Mouse (Mus musculus) 3134 (cell line): ENCODE measurements around the gene Adrm1.
"Not testable (repeated sequence)": the region's sequence is repeated elsewhere in the genome, so short reads cannot be mapped to it uniquely, and the experiment has no call there.

Source experiments
- DNase-seq: peaks from one replicate; pipeline ENCODE4 v3.0.0-alpha.2; 2011; ENCODE audit warnings: low spot score; ENCODE audit not compliant: insufficient read length; ENCODE audit errors: extremely low read depth

Adrm1 gene

DNA sequence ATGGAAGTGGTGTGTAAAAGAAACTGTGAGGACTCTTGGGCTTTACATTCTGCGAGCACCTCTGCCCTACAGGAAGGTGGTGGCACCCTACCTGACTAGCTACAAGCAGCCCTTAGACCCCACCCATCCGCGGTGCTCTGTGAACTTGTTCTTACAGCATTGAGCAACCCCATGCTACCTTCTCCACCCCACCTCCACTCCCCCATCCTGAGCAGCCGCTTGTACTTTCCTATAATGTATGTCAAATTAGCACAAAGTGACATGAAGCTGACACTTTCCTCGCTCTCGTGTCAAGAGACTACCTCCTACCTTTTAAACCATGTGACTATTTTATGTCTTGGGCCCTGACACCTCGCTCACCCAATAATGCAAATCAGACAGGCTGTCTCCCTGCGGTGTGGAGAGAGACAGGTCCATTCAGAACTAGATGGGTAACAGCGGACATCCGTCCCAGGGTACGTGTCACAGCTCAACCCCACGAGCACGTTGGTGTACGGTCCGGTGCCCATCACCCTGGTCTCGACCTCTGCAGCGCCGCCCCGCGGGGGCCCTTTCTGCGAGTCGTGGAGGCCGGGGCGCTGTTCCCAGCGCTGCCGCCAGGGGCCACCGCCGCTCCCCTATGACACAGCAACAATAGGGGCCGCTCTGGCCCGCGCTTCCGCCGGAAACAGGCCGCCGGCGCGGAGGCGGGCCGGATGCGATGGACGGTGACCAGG lies at the start of gene Adrm1:
Gene Adrm1, plus strand, starts transcription at position 680 of the 716 bp plus-strand sequence.
- peak; percentile 97 for DNase-seq

DNA sequence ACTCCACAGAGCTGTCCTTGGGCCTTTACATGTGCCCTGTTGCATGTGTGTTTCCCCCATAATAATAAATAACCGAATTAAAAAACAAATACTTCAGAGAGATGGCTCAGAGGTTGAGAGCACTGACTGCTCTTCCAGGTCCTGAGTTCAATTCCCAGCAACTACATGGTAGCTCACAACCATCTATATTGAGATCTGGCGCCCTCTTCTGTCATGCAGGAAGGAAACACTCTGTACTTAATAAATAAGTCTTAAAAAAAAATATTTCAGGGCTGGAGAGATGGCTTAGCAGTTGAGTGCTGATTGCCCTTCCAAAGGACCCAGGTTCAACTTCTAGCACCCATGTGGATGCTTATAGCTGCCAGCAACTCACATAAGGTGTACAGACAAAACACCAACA lies 47.1 kb upstream of the Adrm1 start:
- no peak for DNase-seq

DNA sequence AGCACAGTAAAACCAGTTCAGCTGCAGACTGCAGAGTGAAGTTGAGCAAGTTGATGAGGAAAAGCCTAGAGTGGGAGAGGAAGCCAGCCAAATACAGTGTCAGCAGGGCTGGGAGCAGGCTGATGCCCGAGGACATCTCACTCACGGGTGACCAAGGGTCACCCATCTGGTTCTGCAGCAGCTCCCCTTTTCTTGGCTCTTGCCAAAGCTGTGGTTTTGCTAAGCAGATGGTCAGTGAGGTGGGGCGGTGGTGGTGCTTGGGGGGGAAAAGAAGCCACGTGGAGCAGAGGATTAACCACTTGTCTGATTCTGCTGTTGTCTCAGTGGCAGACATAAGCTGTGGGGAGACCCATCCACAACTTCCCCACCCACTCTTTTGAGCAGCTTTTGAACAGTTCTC lies 45.1 kb upstream of the Adrm1 start:
- DNase-seq: peak; percentile 68

DNA sequence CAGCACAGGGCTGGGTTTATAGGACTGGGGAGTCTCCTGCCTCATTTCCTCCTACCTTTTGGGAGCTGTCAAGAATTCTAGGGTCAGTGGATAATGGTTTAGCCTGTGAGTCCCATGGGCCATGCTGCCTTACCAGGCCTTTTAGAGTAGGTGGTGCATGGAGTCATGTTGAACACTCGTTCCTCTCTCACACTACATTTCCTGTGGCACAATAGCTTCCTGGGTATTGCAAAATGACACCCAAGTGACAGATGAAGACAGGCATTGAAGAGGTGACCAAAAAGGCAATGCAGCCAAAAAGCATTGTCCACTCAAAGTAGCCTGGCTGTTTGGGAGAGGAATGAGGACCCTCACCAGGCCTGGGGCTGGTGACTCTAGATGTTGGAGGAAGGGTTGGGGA lies 43.6 kb upstream of the Adrm1 start:
- no peak for DNase-seq

DNA sequence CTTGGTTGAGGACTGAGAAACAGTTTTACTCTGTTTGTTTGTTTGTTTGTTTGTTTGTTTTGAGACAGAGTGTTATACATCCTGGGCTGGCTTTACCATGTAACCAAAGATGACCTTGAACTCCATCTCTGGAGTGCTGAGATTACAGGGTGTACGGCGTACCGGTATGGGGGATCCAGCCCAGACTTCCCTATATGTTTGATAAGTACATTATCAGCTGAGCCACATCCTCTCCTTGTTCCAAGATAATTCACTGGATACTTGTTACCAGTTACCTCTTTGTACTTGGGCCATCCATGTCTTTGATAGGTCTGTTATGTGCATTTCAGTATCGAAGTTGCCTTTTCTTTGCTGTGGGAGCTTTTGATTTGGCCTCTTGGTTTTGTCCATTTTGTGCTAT lies 38.1 kb upstream of the Adrm1 start:
- DNase-seq: no peak

DNA sequence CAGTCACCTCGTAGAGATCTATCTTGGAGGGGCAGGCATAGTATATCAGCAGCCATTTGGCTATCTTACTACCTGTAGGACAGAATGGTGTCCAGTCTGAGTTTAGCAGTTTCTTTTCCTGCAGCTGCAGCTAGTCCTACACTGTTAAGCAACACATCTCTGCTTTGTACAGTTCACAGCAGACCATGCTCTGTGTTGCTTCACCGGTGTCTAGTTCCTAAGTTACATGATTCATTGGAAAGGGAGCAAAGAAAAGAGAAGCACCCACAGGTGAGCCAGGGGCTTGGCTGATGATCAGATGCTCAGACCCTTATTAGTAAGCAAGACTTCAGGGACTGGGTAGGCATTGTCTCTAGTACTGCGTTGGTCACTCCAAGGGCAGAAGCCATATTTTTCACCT lies 37.4 kb upstream of the Adrm1 start:
- DNase-seq: no peak

DNA sequence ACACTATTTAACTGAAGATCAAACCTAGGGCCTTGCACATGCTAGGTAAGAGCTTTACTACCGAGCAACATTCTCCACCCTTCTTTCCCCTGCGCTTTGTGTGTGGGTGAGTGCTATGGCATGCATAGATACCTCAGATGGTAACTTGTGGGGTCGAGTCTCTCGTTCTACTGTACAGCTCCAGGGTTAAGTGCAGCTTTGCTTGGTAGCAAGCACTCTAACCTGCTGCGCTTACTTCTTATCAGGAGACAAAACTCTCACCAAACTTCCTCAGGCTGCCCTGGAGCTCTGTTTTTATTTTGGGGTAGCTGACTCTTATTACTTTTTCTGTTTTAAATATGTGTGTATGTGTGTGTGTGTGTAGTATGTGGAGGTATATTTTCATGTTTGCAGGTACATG lies 35.9 kb upstream of the Adrm1 start:
- no peak for DNase-seq

DNA sequence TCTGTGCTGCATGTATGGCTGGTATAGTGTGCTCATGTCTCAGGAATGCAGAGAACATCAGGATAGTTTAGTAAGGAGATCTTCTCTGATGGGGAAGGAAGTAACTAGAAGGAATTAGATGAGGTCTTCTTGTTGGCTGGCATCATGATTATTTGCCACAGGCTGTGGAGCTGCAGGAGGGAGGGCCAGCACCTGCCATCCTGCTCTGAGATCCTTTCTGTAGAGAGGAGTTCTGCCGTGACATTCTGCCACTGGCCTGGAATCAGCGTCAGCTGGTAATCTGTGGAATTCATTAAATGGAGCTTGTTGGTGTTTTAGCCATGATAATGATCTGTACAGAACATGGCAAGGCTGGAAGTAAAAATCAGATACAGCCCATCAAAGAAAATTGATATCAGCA lies 25.2 kb upstream of the Adrm1 start:
- DNase-seq: no peak

DNA sequence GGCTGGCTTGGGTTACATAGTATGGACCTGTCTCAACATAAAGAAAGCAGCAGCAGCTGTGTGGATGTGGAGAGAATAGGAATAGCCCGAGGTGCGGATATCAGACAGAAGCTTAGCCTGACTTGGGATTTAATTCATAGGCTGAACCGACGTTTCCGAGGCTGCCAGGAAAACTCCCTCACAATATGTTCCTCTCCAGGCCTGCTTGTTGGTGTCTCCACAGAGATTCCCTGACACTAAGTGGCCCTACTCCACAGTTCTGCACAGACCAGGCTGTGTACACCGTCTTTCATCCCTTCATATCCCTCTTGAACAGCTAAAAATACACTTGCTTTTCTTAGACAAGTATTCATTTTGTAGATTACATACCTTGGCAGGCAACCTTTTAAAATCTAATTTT lies 23.9 kb upstream of the Adrm1 start:
- DNase-seq: no peak

DNA sequence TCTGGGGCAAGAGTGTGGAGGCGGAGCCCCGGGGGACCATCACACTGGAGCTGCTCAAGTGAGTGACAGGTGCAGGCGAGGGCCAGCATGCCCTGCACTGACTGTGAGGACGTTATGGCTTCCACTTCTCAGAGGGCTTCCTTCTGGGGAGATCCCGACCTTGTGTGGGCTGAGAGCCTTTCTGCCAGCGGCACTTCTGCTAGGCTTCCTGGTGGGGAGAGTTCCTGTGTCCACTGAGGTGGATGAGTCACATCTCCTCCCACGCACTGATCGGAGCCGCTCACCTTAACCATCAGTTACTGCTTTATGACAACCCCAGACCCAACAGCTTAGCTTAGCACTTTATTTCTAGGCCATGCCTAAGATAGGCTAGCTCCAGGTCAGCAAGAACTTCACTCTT lies 22.7 kb upstream of the Adrm1 start:
- DNase-seq: no peak

DNA sequence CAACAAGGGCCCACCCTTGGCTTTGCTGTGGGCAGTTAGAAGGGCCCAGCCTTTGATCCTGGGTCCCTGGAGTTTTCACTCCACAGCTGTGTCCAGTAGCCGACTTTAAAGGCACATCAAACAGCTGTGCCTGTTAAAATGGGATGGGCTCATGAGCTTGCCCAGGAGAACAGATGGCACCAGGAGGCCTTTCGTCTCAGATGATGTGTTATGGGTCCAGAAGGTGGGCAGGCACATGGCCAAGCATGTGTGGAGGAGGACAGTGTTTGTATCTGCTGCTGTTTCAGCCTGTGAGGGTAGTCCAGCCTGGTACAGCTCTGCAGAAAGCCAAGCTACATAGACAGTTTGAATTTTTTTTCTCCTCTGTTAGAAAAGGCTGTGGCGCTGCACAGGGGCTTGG lies 16.5 kb upstream of the Adrm1 start:
- no peak for DNase-seq

DNA sequence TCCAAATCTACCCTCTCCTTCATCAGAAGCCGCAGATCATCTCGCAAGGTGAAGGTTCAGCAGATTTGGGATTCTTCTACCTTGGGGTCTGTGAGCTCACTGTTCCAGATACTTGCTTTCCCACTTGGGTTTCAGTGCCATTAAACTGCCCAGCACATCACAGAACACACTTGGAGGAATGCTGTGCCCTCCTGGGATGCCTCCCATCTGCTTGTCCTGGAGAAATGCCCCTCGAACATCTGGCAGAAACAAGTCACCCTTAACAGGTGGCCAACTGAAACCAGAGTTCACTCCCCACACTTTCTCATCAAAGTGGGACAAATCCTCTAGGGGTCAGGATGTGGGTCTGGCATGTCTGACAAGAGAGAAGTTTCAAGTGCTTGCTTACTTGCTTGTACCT lies 12.7 kb upstream of the Adrm1 start:
- no peak for DNase-seq

DNA sequence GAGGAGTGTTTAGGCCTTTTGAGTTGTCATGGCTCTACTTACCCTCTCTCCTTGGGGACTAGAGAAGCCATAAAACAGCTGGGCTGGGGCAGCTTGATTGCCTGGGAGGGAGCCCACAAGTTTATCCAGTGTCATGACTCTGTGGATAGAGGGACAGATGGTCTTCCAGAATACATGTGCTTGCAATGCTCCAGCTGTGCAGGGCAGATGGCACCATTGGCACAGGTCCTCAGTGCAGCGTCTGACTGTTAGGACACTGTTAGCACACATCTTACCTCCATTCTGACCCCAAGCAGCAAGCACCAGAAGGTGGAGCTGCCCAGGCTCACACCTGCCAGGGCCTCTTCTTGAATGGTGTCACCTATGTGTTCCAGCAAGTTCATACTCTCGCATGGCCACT lies 5.4 kb upstream of the Adrm1 start:
- no peak for DNase-seq

DNA sequence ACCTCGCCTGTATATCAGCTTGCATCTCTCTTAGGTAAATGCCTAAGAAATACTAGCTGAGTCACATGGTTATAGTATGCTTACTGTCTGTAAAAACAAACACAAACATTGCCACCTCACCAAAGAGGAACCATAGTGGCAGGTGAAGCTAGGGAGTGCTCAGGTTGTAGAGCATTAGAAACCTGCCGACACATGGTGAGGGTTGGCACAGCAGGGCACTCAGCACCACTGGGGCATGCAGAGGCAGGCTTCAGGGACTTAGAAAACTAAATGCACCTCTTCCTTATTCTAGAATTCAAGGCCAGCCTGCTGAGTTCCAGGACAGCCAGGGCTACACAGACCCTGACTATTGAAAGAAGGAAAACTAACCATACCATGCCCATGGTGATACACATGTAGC lies 4.4 kb upstream of the Adrm1 start:
- DNase-seq: no peak

DNA sequence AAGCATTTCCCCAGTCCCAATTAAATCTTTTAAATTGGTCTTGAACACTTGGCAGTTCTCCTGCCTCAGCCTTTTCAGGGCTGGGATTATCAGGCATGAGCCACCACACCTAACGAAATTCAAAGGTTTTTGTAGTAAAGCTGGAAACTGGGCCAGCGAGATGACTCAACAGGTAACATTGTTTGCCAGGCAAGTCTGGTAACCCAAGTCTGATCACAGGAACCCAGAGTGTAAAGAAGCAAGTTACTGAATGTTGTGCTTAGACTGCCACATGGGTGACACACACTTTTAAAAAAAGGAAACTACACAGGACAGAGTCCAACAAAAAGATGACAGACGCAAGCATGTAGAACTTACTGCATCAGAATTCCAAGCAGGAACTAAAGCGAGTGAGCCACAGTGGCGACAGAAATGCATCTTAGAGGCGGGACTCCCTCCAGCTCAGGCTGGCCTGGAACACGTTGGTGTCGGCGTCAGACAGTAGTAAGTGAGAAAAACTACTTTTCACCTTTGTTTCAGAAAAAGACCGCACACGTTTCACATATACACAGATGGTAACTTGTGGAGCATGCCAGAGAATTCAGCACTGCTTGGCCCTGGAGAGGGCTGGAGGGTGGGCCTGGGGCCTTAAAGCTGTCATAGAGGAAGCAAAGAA lies 1.0 kb upstream of the Adrm1 start:
- DNase-seq: no peak

DNA sequence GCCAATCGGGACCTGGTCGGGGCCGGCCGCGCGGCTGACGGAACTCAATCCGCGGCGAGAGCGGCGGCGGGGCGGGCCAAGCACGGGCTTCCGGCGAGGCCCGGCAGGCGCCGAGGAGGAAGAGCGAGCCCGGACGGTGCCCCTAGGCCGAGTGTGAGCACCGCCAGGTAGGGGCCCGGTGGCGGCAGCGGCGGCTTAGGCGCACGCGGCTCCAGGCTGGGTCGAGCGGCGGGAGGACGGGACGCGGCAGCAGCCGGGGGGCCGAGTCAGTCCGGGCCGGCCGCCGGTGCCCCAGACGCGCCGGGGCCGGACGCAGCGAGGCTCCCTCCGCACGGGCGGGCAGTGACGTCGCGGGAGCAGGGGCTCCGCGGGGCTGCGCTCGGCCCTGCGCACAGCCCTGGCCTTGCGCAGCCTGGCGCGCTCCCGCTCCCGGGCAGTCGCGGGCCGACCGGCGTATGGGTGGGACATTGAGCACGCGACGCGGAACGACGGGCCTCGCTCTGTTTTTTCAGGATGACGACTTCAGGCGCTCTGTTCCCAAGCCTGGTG lies 311 bp downstream of the Adrm1 start:
- DNase-seq: no peak

DNA sequence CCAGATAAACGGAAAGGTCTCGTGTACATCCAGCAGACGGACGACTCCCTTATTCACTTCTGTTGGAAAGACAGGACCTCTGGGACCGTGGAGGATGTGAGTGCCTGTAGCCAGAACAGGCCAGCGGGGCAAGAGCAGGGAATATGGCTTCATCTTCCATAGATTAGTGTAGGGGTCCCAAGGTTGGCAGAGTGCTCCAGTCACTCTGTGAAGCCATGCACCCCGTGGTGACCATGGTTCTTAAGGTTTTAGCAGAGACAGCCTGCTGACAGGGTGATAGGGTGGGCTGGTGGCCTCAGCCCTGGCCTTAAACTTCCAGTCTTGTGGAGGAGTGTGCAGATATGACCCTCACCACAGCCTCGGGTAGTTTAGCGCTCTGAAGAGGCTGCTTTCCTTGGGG lies 867 bp downstream of the Adrm1 start:
- DNase-seq: no peak

DNA sequence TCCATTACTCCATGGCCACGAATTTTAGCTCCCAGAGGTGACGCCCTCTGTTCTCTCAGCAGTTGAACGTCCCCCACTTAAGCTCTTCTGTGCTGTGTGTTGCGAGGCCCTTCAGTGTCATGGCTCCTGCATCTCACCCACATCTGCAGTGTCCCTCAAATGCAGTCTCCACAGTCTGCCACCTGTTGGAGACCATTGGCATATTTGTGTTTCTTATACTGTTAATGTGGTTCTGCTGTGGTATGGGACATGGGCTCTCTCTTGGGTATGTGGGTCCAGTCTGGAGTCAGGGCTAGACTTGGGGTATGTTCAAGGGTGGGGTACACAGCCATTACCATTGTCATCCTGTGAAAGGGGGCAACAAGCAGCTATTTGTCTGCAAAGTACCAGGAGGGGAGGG lies 1.9 kb downstream of the Adrm1 start:
- DNase-seq: no peak

DNA sequence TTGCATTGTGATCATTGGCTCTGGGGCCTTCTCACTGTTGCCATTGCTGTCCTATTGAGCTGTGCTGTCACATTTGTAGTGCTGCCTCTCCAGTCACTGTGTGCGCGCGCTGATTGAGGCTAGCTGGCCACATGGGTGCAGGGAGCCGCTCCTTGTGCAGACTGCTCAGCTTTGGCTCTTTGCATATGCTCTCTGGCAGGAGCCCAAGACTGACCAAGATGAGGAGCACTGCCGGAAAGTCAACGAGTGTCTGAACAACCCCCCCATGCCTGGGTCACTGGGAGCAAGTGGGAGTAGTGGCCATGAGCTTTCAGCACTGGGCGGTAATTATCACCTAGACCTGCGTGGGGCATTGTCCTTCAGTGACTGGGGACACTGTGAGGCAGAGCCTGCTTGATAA lies 2.4 kb downstream of the Adrm1 start:
- DNase-seq: not testable (repeated sequence)

DNA sequence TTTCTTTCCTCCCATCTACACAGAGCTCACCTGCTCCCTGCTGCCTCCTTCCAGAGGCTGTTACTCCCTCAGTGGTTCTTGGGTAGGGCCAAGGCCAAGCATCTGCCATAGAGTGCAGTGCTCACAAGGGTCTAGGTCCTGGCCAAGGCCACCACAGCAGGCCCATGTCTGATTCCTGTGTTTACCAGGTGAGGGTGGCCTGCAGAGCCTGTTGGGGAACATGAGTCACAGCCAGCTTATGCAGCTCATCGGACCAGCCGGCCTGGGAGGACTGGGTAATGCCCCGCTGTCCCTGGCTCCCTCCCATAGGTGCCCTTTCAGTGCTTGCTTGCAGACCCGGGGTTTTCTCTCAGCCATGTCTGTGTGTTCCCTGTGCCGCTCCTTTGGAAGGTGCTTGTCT lies 2.8 kb downstream of the Adrm1 start:
- DNase-seq: no peak

DNA sequence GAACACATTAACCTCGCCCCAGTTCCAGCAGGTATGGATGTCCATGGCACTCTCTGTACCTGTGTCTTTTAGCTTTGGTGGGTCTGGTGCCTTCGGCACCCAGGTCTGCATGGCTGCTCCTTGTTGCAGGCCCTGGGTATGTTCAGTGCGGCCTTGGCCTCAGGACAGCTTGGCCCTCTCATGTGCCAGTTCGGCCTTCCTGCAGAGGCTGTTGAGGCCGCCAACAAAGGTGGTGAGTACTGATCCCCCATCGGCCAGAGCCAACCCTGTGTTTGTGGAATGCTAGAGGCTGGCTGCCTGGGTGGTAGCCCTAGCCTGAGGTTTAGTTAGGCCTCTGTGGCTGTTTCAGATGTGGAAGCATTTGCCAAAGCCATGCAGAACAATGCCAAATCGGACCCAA lies 4.4 kb downstream of the Adrm1 start:
- no peak for DNase-seq

DNA sequence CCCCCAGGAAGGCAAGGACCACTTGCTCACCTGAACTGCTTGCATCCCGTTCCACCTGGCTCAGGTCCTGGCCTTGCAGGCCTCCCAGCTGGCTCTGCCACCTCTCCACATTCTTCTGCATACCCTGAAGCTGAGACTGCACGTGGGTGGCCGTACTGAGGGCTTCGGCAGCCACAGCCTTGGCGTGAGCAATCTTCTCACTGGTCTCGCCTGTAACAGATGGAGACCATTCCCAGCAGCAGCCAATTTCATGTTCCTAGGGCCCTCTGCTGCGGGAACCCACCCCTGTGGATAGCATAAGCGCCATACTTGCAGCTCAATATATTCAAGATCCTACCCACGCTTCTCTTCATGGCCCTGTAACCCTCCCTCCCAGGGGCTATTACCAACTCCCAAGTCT lies 10.3 kb downstream of the Adrm1 start:
- no peak for DNase-seq
